Mouse (Mus musculus) neural tube, embryonic 11.5 days (tissue): ENCODE measurements around the gene Glud1. TPM values are rescaled to one million over a fixed set of nuclear protein-coding genes. Genes with fewer than 3 reads are reported as not detected.

Experiments used
- ATAC-seq: fragments of 200-750 bp; cut with Nextera tagmentation; 2 replicates; pipeline ENCODE4 v1.8.0; 2017; ENCODE audit warnings: moderate number of reproducible peaks, mild to moderate bottlenecking, moderate TSS enrichment, moderate library complexity; ENCODE audit not compliant: insufficient read depth, low FRiP score, low TSS enrichment
- DNase-seq: peaks from one replicate; pipeline ENCODE4 v3.0.0-alpha.2; 2015; ENCODE audit warnings: low spot score
- H3K27ac ChIP-seq: fragments of 300-500 bp; sonication (generic); 2 replicates; pipeline ENCODE4 v1.5.1; 2014; ENCODE audit warnings: low read depth, mild to moderate bottlenecking, low read length
- H3K27me3 ChIP-seq: fragments of 300-500 bp; sonication (generic); 2 replicates; pipeline ENCODE4 v1.6.1; 2014; ENCODE audit warnings: mild to moderate bottlenecking, low read length, mixed read lengths; ENCODE audit not compliant: control insufficient read depth, insufficient read depth
- H3K36me3 ChIP-seq: fragments of 300-500 bp; sonication (generic); 2 replicates; pipeline ENCODE4 v1.6.1; 2014; ENCODE audit warnings: mild to moderate bottlenecking, low read length, moderate library complexity, mixed read lengths; ENCODE audit not compliant: control insufficient read depth, insufficient read depth
- H3K4me1 ChIP-seq: fragments of 300-500 bp; sonication (generic); 2 replicates; pipeline ENCODE4 v1.6.1; 2014; ENCODE audit warnings: low read length, mixed read lengths; ENCODE audit not compliant: control insufficient read depth, insufficient read depth
- H3K4me2 ChIP-seq: fragments of 300-500 bp; sonication (generic); 2 replicates; pipeline ENCODE4 v1.6.1; 2014; ENCODE audit warnings: low read depth, mild to moderate bottlenecking, moderate library complexity
- H3K4me3 ChIP-seq: fragments of 300-500 bp; sonication (generic); 2 replicates; pipeline ENCODE4 v1.5.1; 2014; ENCODE audit warnings: low read depth, low read length
- H3K9ac ChIP-seq: fragments of 300-500 bp; sonication (generic); 2 replicates; pipeline ENCODE4 v1.6.1; 2014; ENCODE audit warnings: mild to moderate bottlenecking, low read length
- H3K9me3 ChIP-seq: fragments of 300-500 bp; sonication (generic); 2 replicates; pipeline ENCODE4 v1.6.1; 2016; ENCODE audit warnings: low read length; ENCODE audit not compliant: control insufficient read depth
- WGBS: fragments of 180-500 bp; shearing (Covaris S2); extraction: QIAGEN DNeasy Blood & Tissue Kit; methylation state at CpG from one replicate; pipeline ENCODE4 v1.1.7; 2014; 5-methylcytosine and 5-hydroxymethylcytosine counted together
- polyA plus RNA-seq: library from polyadenylated mRNA; unstranded; fragments of >200 nt; fragmentation: Nextera tagmentation; extraction: Ambion mirVana; gene quantifications from 2 replicates; pipeline ENCODE4 v1.2.1, GENCODE M21; 2014

Gene Glud1
- polyA plus RNA-seq, 1 experiment from 2014 or later, result 97.3 TPM

- 77% methylated on average over 3 of the region's 3 CpGs for WGBS
- no peak overlapping the region for H3K27ac ChIP-seq
- ATAC-seq, result no peak
- H3K4me3 ChIP-seq, result no peak overlapping the region
- DNase-seq, result no peak
- H3K36me3 ChIP-seq, result no peaks in the 10 kb centered on the region
- no peak overlapping the region for H3K9ac ChIP-seq
- no peaks in the 10 kb centered on the region for H3K27me3 ChIP-seq
- no peaks in the 10 kb centered on the region for H3K4me1 ChIP-seq
- no peak overlapping the region for H3K4me2 ChIP-seq
- no peaks in the 10 kb centered on the region for H3K9me3 ChIP-seq
Measured at GRCm38 (mm10) chr14:34289259-34290015, 21.1 kb upstream of the Glud1 start.

GRCm38 (mm10) chr14:34290229-34290628, 20.3 kb upstream of the Glud1 start:
- H3K4me1 ChIP-seq, result no peaks in the 10 kb centered on the region
- no peak overlapping the region for H3K9ac ChIP-seq
- 49% methylated on average over 1 of the region's 1 CpGs for WGBS
- DNase-seq, result no peak
- ATAC-seq, result no peak
- H3K4me3 ChIP-seq, result no peak overlapping the region
- H3K9me3 ChIP-seq, result no peaks in the 10 kb centered on the region
- no peaks in the 10 kb centered on the region for H3K36me3 ChIP-seq
- no peak overlapping the region for H3K27ac ChIP-seq
- no peak overlapping the region for H3K4me2 ChIP-seq
- H3K27me3 ChIP-seq, result no peaks in the 10 kb centered on the region

- DNase-seq, result no peak
- no peaks in the 10 kb centered on the region for H3K36me3 ChIP-seq
- no peak overlapping the region for H3K27ac ChIP-seq
- 93% methylated on average over 3 of the region's 3 CpGs for WGBS
- no peaks in the 10 kb centered on the region for H3K27me3 ChIP-seq
- no peak overlapping the region for H3K4me2 ChIP-seq
- no peak overlapping the region for H3K4me3 ChIP-seq
- no peak overlapping the region for H3K9ac ChIP-seq
- no peaks in the 10 kb centered on the region for H3K4me1 ChIP-seq
- no peak for ATAC-seq
- H3K9me3 ChIP-seq, result no peaks in the 10 kb centered on the region
Measured at GRCm38 (mm10) chr14:34293641-34294040, 16.9 kb upstream of the Glud1 start.

- Histone ChIP-seq H3K27ac (no peak overlapping the region), H3K4me1 (no peaks in the 10 kb centered on the region), H3K36me3 (no peaks in the 10 kb centered on the region), H3K9me3 (no peaks in the 10 kb centered on the region), H3K4me2 (no peak overlapping the region), H3K27me3 (no peaks in the 10 kb centered on the region), H3K4me3 (no peak overlapping the region), H3K9ac (no peak overlapping the region)
- DNase-seq (no peak), ATAC-seq (no peak)
- WGBS, result 89% methylated on average over 7 of the region's 7 CpGs
Measured at GRCm38 (mm10) chr14:34296350-34296749, 14.2 kb upstream of the Glud1 start.

- Histone ChIP-seq H3K36me3 (no peaks in the 10 kb centered on the region), H3K27ac (no peak overlapping the region)
- WGBS, result 57% methylated on average over 4 of the region's 4 CpGs
Measured at GRCm38 (mm10) chr14:34297038-34297437, 13.5 kb upstream of the Glud1 start.

GRCm38 (mm10) chr14:34297634-34298033, 12.9 kb upstream of the Glud1 start:
- H3K4me1 ChIP-seq, result no peaks in the 10 kb centered on the region
- no peak overlapping the region for H3K27ac ChIP-seq
- H3K4me2 ChIP-seq, result no peak overlapping the region
- H3K9me3 ChIP-seq, result no peaks in the 10 kb centered on the region
- DNase-seq (no peak), ATAC-seq (no peak)
- H3K9ac ChIP-seq, result no peak overlapping the region
- H3K36me3 ChIP-seq, result no peaks in the 10 kb centered on the region
- no peak overlapping the region for H3K4me3 ChIP-seq
- no peaks in the 10 kb centered on the region for H3K27me3 ChIP-seq
- 57% methylated on average over 2 of the region's 2 CpGs for WGBS

More at GRCm38 (mm10) chr14:34297038-34297437, 13.5 kb upstream of the Glud1 start:
- Histone ChIP-seq H3K4me2 (no peak overlapping the region), H3K9ac (no peak overlapping the region), H3K4me3 (no peak overlapping the region), H3K9me3 (no peaks in the 10 kb centered on the region), H3K4me1 (no peaks in the 10 kb centered on the region), H3K27me3 (no peaks in the 10 kb centered on the region)
- no peak for ATAC-seq
- no peak for DNase-seq

GRCm38 (mm10) chr14:34298871-34299700, 11.4 kb upstream of the Glud1 start:
- ATAC-seq, result no peak
- H3K9ac ChIP-seq, result no peak overlapping the region
- H3K9me3 ChIP-seq, result no peaks in the 10 kb centered on the region
- H3K4me2 ChIP-seq, result no peak overlapping the region
- no peak overlapping the region for H3K27ac ChIP-seq
- no peaks in the 10 kb centered on the region for H3K36me3 ChIP-seq
- H3K27me3 ChIP-seq, result no peaks in the 10 kb centered on the region
- no peak overlapping the region for H3K4me3 ChIP-seq
- no peaks in the 10 kb centered on the region for H3K4me1 ChIP-seq
- no peak for DNase-seq
- 80% methylated on average over 11 of the region's 11 CpGs for WGBS

GRCm38 (mm10) chr14:34302681-34303242, 7.8 kb upstream of the Glud1 start:
- H3K9ac ChIP-seq, result no peak overlapping the region
- no peaks in the 10 kb centered on the region for H3K9me3 ChIP-seq
- no peaks in the 10 kb centered on the region for H3K4me1 ChIP-seq
- H3K4me2 ChIP-seq, result no peak overlapping the region
- ATAC-seq (no peak), DNase-seq (no peak)
- H3K4me3 ChIP-seq, result no peak overlapping the region
- no peak overlapping the region for H3K27ac ChIP-seq
- WGBS, result 76% methylated on average over 5 of the region's 5 CpGs
- no peaks in the 10 kb centered on the region for H3K36me3 ChIP-seq
- no peaks in the 10 kb centered on the region for H3K27me3 ChIP-seq
